Mouse (Mus musculus) T-helper 2 cell (primary cell): Measurements from ENCODE around the gene Gm9195.

ENCODE experiments used
- in situ Hi-C: fragments of 300-600 bp; cut with MboI, MseI; formaldehyde crosslinking; loops from one replicate; pipeline ENCODE4 v1.15.1; 2025; ENCODE audit warnings: high pct_unique_total_duplicates

The Gm9195 gene

DNA sequence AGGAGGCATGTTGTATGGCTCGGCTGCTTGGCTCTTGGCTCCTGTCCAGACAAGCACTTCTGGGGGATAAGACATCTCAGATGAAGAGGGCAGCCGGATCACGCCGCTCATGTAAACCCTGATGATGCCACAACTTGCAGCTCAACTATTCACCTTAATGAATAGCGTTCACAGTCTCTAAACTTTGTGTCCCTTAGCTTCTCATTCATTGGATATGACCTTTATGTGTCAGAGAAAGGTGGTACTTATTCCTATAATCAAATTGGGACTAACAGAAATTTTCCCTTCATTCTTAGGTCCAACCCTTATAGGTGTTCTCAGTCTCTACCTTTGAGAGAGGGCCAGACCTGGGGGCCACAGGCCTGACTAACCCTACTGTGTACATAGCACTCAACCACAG is at the start of gene Gm9195:
Gm9195 (minus strand) TSS at position 101 of the 400 bp plus-strand sequence.
- in situ Hi-C loops: no loop called here

GRCm38 (mm10) chr14:72536392-72537017 is 44.9 kb upstream of the Gm9195 start:
- in situ Hi-C loops: no loop called here

- in situ Hi-C loops: no loop called here
These were observed 42.2 kb upstream of the Gm9195 start for GRCm38 (mm10) chr14:72533862-72534261.

- in situ Hi-C loops: no loop called here
These were observed 40.6 kb upstream of the Gm9195 start for GRCm38 (mm10) chr14:72532028-72532917.

GRCm38 (mm10) chr14:72527126-72527525 is 35.5 kb upstream of the Gm9195 start:
- in situ Hi-C loops: no loop called here

DNA sequence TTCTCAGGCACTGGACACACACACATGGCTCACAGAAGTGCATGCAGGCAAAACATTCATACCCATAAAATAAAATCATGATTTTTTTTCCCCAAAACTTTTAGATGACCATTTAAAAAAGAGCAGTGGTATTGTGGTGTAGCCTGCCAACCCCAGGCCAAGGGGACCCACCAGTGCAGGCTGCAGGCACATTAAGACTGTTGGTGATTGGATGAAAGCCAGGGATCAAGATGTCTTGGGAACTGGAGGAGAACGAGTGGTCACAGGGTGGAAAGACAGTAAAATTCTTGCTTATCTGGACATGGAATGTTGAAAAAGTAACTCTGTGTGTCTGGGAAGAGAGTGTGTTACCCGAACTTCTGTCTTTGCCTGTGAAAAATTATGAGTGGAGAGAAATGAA is 27.9 kb upstream of the Gm9195 start:
- in situ Hi-C loops: no loop called here

DNA sequence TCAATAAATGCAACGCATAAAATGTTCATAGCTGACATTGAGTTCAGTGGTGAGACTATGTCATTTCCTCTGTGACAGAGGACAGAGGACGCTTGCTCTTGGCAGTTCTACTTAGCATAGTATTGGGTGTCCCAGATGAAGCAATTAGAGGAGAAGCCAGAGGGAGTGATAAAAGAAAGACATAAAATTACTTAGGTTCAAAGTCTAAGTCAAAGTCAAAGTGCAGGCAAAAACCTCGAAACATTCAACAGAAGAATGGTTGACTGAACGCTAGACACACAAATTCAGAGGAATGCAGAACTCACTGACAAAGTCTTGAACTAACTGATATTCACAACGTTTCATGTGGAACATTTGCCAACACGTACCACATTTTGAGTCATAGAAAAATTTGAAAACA is 27.1 kb upstream of the Gm9195 start:
- in situ Hi-C loops: no loop called here

GRCm38 (mm10) chr14:72516376-72516775 is 24.7 kb upstream of the Gm9195 start:
- in situ Hi-C loops: no loop called here

GRCm38 (mm10) chr14:72506723-72507420 is 15.2 kb upstream of the Gm9195 start:
- in situ Hi-C loops: no loop called here

- in situ Hi-C loops: no loop called here
These were observed 14.5 kb upstream of the Gm9195 start for GRCm38 (mm10) chr14:72506018-72506722.

GRCm38 (mm10) chr14:72504985-72505384 is 13.3 kb upstream of the Gm9195 start:
- in situ Hi-C loops: no loop called here

GRCm38 (mm10) chr14:72503241-72503640 is 11.6 kb upstream of the Gm9195 start:
- in situ Hi-C loops: no loop called here

GRCm38 (mm10) chr14:72493775-72494174 is 2.1 kb upstream of the Gm9195 start:
- in situ Hi-C loops: no loop called here

DNA sequence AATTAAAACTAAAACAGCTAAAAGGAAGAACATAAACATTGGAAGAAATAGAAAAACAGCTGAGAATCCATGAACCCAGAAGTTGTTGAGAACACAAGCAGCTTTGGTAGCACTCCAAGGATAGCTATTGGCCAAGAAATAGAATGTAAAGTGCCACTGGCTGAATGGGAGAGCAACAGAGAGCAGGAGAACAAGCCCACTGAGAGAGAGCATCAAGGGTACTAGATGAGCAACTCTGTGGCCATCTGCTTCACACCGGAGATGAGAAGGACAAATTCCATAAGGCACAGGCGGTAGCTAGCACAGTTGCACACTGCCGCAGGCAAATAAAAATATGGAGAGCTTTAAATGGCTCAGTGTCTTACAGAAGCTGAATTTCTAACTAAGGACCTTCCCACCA is 1.3 kb downstream of the Gm9195 start:
- in situ Hi-C loops: no loop called here

DNA sequence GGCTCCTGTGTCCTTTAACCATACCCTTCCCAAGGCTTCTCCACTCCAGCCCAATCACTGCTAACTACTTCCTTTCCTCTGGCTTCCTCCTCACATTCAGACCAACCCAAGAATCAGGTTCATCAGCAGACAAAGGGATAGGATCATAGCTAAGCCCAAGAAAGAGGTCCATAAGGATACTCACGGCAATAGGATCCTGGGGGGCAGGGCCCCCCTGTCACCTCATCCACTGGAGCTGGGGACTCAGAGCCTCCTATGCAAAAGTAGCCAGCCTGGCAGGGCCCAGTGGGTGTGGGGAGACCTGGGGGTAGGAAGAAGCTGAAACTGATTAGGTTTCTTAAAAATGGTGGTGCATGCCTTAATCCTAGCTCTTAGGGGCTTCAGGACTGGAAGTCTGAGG is 17.1 kb downstream of the Gm9195 start:
- in situ Hi-C loops: no loop called here

GRCm38 (mm10) chr14:72468429-72468828 is 23.2 kb downstream of the Gm9195 start:
- in situ Hi-C loops: no loop called here

- in situ Hi-C loops: no loop called here
These were observed 25.3 kb downstream of the Gm9195 start for GRCm38 (mm10) chr14:72466384-72466783.

GRCm38 (mm10) chr14:72461591-72461990 is 30.0 kb downstream of the Gm9195 start:
- in situ Hi-C loops: no loop called here

GRCm38 (mm10) chr14:72460291-72460690 is 31.3 kb downstream of the Gm9195 start:
- in situ Hi-C loops: no loop called here

DNA sequence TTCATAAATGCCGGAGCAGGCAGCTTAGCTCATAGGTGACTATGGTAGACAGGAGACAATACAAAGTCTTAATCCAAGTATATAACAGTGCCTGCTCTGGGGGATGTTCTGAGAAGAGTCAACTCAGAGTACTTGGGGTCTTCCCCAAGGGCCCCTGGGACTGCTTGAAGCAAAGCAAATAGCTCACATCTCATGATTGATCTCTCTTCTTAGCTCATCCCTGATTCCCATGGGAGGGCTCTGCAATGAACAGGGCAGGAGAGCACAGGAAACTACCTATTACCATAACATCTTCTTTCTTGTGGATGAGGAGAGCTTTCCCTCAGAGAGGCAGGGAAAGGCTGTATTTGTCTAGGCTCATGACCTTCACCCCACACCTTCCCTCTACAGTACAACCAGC is 32.7 kb downstream of the Gm9195 start:
- in situ Hi-C loops: no loop called here

DNA sequence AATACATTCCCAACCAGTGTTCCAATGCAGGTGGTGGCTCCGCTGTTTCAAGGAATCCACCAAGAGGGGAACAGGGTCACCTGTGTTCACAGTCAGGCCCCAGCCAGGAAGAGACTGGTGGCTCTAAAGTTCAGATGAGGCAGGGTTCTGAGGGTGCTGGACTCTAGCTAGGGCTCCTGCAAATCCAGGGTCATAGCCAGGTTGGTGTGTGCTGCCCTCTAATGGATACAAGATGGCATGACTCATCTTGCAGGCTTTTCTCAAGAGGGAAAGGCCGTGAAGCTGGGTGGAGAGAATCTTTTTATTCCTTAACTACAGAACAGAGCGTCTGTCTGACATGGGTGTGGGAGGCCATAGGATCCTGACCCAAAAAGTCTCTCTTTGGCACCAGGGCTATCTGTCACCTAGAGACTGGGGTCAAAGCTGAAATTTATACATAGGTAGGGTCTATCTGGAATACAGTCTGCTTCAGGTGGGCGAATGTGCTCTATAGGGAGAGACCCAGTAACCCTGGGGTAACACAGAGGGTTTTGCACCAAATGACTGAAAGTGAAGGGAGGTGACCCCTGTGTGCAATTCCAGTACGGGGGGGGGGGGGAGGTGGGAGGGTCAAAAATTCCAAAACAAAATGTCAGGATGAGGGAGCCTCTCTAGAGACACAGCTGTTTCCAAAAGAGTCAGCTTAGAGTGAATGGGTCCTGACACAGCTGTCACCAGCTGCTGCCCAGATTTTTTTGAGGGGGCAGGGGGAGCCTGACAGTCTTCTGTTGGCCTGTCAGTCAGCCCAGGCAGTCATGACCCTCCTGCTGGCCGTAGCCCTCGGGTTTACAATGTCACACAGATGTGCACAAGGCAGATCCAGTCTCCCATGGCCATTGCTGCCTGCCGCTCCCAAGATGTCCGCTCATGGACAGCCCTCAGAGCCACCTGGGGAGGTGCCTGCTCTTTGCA is 44.2 kb downstream of the Gm9195 start:
- in situ Hi-C loops: no loop called here
